Mouse (Mus musculus) ES-E14 (cell line): ENCODE results near the gene Rbm44.

Experiments
- CHD2 ChIP-seq: IDR thresholded peaks from 2 replicates; pipeline ENCODE4 v1.6.1; 2014; ENCODE audit warnings: mild to moderate bottlenecking, low read depth, low read length, inconsistent platforms
- HCFC1 ChIP-seq: IDR thresholded peaks from 2 replicates; pipeline ENCODE4 v1.6.1; 2012; ENCODE audit warnings: low read length, inconsistent platforms, borderline replicate concordance; ENCODE audit not compliant: insufficient read depth
- ZNF384 ChIP-seq: IDR thresholded peaks from 2 replicates; pipeline ENCODE4 v1.6.1; 2012; ENCODE audit warnings: low read depth, low read length, inconsistent platforms

- TF ChIP-seq HCFC1 (no peak), ZNF384 (no peak), CHD2 (no peak)
These were observed 34.8 kb downstream of the Rbm44 start, which contains the start of gene Ramp1 for GRCm38 (mm10) chr1:91179533-91180173.
